Mouse (Mus musculus) kidney, adult 2 months (tissue): ENCODE data around the gene Sorcs2.

Experiments
- CTCF ChIP-seq: fragments of 200-500 bp; conservative IDR thresholded peaks from 2 replicates; pipeline ENCODE4 v1.5.1; 2011; ENCODE audit warnings: low read depth, mild to moderate bottlenecking, control low read depth, low read length, moderate library complexity, mixed read lengths; ENCODE audit not compliant: insufficient read depth, insufficient read length
- POLR2A ChIP-seq: fragments of 200-500 bp; IDR thresholded peaks from one replicate; pipeline ENCODE4 v1.6.1; 2011; ENCODE audit warnings: low read depth, low read length, control low read depth

GRCm38 (mm10) chr5:35973800-35974199, 424.1 kb downstream of the Sorcs2 start:
- TF ChIP-seq POLR2A = no peak
- no peak for TF ChIP-seq CTCF
